Mouse (Mus musculus) yolk sac, embryonic 10.5 days (tissue): ENCODE measurements around the gene Gm49342.
A peak's percentile ranks its signal among the peaks of the same experiment; 100 is the strongest.
"Not testable (repeated sequence)": the region's sequence is repeated elsewhere in the genome, so short reads cannot be mapped to it uniquely, and the experiment has no call there.

Experiments
- DNase-seq: peaks from one replicate; pipeline ENCODE4 v3.0.0-alpha.2; 2017; ENCODE audit warnings: low spot score

Gene Gm49342

GRCm38 (mm10) chr14:50943932-50944667 is at the start of gene Gm49342:
Gm49342 (plus strand) TSS chr14:50944517.
- peak; percentile 96 for DNase-seq

- DNase-seq = no peak
These were observed 48.9 kb upstream of the Gm49342 start for GRCm38 (mm10) chr14:50895407-50895806.

DNA sequence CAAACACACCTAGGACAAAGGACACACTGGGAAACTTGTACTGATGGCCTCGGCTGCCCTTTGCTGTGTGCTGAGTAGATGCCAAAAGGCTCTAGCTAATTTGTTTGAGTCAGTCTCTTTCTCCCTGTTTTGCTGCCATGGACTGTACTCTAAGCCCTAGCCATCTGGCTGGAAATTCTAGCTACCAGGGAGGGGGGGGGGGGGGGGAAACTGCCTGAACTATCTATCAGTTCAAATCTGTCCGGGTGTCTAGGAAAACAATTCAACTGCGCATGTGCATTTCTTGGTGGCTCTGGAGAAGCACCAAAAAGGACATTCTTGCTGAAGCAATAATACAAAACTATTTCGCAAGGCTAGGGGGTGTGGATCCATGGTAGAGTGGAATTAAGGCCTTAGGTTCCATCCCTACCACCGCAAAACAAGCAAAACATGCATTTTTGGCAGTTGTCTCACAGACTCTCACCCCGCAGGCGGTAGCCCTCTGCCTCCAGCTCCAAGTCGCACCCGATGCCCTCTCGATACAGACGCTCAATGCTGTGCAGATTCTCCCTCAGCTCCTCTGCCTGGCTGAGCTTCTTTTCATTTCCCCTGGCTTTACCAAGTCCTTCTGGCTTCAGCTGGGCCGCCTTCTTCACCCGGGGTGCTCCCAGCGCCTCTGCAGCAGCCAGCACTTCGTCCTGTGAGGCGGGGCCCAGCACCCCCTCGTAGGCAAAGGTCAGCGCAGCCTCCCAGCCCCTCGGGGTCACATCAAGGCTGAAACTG is 48.2 kb upstream of the Gm49342 start:
- peak; percentile 76 for DNase-seq

DNA sequence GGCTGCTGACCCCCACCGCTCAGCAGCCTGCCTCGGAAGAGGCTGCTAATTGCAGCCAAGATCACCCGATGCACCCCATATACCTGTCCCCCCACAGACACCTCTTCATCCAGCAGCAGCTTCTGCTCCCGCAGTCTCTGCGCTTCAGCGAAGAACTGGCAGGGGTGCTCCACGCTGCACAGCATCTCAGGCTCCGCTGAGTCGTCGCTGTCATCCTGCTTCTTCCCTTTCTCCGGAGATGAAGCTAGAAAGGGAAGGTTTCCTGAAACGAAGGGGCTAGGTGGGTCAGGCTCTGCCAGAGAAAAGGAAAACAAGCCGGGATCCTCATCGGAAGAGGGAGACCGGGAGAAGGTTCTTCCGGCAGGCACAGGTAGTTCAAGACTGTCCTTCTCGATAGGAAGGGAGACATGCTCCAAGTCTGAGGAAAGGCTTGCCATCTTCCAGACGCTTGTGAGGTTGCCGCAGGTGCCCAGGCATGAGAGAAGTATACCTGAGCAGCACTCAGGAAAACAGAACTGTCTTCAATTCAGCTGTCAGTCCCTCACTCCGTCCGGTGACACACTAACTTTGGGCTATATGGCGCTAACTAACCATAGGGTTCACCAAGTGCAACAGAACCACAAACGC is 47.5 kb upstream of the Gm49342 start:
- DNase-seq = no peak

DNA sequence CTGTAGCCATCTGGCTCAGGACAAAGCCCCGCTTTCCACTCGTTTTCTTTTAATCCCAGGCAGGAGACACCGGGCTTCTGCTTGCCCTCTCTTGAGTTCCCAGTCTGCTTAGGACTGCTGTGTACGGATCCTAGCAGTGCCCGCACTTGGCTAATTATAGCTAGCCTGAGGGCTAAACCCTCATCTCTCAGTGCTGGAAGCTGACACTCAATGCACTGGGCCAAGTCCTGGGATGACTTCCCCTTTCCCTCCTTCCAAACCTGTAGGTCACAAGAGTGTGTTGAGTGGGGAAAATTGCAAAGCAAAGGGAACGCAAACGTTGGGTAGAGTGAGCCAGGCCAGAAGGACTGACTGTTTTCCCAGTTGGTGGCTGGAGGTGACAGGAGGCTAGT is 46.9 kb upstream of the Gm49342 start, which contains the start of gene Klhl33:
TSS of gene Klhl33 (minus strand) at position 134 of the 392 bp plus-strand sequence.
- no peak for DNase-seq

DNA sequence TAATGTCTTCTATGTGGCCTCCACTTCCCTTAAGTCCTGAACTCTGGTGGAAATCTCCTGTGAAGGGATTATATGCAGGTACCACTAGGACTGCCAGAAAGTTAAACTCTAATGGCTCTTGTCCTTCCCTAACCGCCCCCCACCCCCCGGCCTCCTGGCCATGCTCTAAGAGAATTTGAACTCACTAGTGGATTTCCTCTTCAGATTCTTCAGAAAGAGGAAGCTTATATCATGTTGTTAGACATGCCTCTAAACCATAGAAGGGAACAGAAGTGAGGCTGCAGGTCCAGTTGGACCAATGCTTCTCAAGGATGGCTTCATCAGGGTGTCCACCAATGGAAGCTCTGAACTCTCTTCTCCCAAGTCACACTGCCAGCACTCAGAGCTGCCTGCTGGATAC is 46.3 kb upstream of the Gm49342 start:
- DNase-seq = not testable (repeated sequence)

- peak; percentile 28 for DNase-seq
These were observed 40.1 kb upstream of the Gm49342 start for GRCm38 (mm10) chr14:50903973-50904827.

GRCm38 (mm10) chr14:50904828-50905129 is 39.5 kb upstream of the Gm49342 start:
- no peak for DNase-seq

DNA sequence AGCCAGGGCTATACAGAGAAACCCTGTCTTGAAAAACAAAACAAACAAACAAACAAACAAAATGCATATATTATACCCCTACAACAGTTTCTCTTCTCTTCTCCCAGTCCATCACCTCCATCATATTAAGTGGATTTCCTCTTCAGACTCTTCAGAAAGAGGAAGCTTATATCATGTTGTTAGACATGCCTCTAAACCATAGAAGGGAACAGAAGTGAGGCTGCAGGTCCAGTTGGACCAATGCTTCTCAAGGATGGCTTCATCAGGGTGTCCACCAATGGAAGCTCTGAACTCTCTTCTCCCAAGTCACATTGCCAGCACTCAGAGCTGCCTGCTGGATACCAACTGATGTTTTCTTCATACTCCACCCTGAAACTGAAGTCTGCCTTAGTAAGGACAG is 39.0 kb upstream of the Gm49342 start:
- not testable (repeated sequence) for DNase-seq

- DNase-seq = no peak
These were observed 36.2 kb upstream of the Gm49342 start for GRCm38 (mm10) chr14:50908126-50908525.

DNA sequence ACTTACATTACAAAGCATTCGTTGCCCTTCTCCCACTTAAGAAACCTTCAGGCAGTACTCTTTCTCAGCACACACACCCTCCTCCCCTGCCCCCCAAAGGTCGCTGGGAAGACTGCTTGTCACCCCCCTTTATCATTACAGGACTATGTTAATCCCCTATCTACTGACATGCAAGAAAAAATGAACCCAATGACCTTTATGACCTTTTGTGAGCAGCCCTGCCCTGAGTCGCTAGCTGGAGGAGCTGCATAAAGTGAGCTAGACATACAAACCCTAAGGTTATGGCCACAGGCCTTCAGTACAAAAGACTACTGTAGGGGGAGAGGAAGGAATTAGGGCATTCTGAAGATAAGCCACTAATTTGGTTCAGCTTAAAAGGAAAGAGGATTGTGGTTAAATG is 33.0 kb upstream of the Gm49342 start:
- no peak for DNase-seq

GRCm38 (mm10) chr14:50923437-50923836 is 20.9 kb upstream of the Gm49342 start:
- not testable (repeated sequence) for DNase-seq

- peak; percentile 98 for DNase-seq
These were observed 19.8 kb upstream of the Gm49342 start, which contains the start of the genes Osgep and Apex1 for GRCm38 (mm10) chr14:50924281-50925064. Osgep (minus strand) TSS chr14:50924893. Apex1 (plus strand) TSS chr14:50924968.

GRCm38 (mm10) chr14:50925111-50925920 is 19.0 kb upstream of the Gm49342 start:
- no peak for DNase-seq

DNA sequence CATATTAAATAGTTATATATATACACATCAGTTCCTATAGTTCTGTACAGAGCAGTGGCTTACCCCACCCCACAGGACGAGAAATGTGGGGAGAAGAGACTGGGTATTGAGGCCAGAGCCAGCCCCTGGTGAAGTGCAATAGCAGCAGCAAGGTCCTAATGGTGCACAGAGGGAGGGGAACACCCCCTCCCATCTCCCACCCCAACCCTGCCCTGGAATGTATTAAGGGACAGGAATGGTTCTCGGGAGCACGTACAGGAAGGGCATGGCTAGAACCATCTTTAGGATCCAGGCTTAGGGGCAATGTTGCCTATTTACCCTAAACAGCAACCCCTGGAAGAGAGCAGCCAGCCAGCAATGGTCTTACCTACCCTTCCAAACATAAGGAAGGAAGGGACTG is 17.0 kb upstream of the Gm49342 start:
- DNase-seq = no peak

- peak; percentile 46 for DNase-seq
These were observed 14.4 kb upstream of the Gm49342 start for GRCm38 (mm10) chr14:50929951-50930350.

DNA sequence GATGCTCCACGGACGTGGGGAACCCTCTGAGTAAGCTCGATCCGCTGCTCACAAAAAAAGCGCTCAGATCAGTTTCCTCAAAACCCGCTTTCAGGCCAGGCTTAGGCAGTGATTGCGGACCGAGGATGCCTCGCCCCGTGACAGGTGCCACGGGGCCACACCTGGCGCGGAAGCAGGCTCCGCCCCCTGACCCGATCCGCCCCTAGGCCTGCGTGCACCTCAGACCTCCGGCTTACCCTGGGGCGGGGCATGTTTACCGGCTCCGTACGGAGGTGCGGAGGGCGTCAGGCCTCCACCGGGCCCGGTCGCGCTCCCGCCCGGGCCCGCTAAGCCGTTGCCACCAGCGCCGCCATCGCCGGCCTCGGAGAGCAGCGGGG is 14.0 kb upstream of the Gm49342 start:
- DNase-seq = peak; percentile 83

GRCm38 (mm10) chr14:50930754-50931492 is 13.4 kb upstream of the Gm49342 start, which contains the start of the genes Pip4p1 and Pnp:
Pip4p1 (minus strand) TSS chr14:50930856.
Pnp (plus strand) TSS chr14:50931082.
- DNase-seq = peak; percentile 98

GRCm38 (mm10) chr14:50931493-50932020 is 12.8 kb upstream of the Gm49342 start:
- DNase-seq = no peak
